11 mouse cellular contexts compared by ENCODE assay signal in the genomic region with DNA sequence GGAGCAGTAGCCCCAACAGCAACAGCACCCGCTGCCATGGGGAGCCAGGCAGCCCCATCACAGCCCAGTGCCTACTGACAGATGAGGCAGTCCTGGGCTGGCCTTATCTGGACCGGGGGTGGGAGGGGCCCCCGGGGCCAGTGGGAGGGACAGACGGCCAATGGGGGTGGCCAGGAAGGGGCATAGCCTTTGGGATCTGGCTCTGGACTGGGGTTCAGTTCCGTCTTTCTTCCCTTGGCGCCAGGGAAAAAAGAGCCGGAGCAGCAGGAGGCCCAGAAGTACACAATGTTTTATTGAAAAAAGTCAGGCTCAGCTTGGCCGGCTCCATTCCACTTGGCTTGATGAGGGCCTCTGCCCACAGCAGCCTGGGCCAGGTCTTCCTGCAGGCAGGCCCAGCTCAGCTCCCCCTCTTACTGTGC. TPM values are rescaled to one million over a fixed set of nuclear protein-coding genes. Genes with fewer than 3 reads are reported as not detected.
DNase-seq lines count a peak whose midpoint lies in the region; ATAC-seq and TF ChIP-seq lines count a peak whose summit lies in the region.
"Had no signal": no experiment of that assay in that cellular context is flagged by ENCODE, and none has a peak within 500 bp of the region (broad histone marks: within the 10 kb centered on the region; RNA-seq: fewer than 3 reads in every experiment).

A gene (minus strand): TSS at position 62 of the 419 bp plus-strand sequence.

- TF ChIP-seq CTCF in liver, postnatal 0 days (IDR thresholded peaks at IDR 0.05; ENCODE audit: low read depth): no peak

- H3K9ac ChIP-seq in midbrain, embryonic 15.5 days: no peak within 1 kb of the TSS
- peak within 1 kb of the TSS; percentile 59 for H3K9ac ChIP-seq in liver, postnatal 0 days (replicated peaks)
- H3K9ac ChIP-seq: limb, embryonic 13.5 days had no signal

- H3K9me3 ChIP-seq in midbrain, embryonic 10.5 days (replicated peaks): no peaks in the 10 kb centered on the region
- H3K9me3 ChIP-seq in midbrain, embryonic 15.5 days: no peaks in the 10 kb centered on the region
- no peaks in the 10 kb centered on the region for H3K9me3 ChIP-seq in liver, postnatal 0 days (ENCODE audit: low read length)
- H3K9me3 ChIP-seq: limb, embryonic 13.5 days had no signal

- no peak for TF ChIP-seq EP300 in liver, postnatal 0 days (IDR thresholded peaks at IDR 0.05; ENCODE audit: low read depth)

- peaks cover 52% of the 10 kb centered on the region for H3K36me3 ChIP-seq in midbrain, embryonic 10.5 days
- H3K36me3 ChIP-seq in midbrain, embryonic 15.5 days (replicated peaks): no peaks in the 10 kb centered on the region
- peaks cover 28% of the 10 kb centered on the region for H3K36me3 ChIP-seq in liver, postnatal 0 days (replicated peaks; ENCODE audit: insufficient read depth, low read length)

- ATAC-seq in midbrain, embryonic 15.5 days (replicated peaks): no peak
- peak; percentile 76 for ATAC-seq in liver, postnatal 0 days
- ATAC-seq in granulocyte monocyte progenitor cell, adult 5-6 weeks (replicated peaks; ENCODE audit: poor library complexity, severe bottlenecking): no peak

- H3K4me1 ChIP-seq in midbrain, embryonic 10.5 days: peaks cover under 1% of the 10 kb centered on the region
- peaks cover 3% of the 10 kb centered on the region for H3K4me1 ChIP-seq in midbrain, embryonic 15.5 days
- H3K4me1 ChIP-seq in liver, postnatal 0 days (ENCODE audit: insufficient read depth): peaks cover 5% of the 10 kb centered on the region; the same call in 1 of the 2 replicates

- H3K27me3 ChIP-seq in midbrain, embryonic 10.5 days (ENCODE audit: low read depth, poor library complexity, severe bottlenecking): no peaks in the 10 kb centered on the region
- H3K27me3 ChIP-seq in midbrain, embryonic 15.5 days (replicated peaks): no peaks in the 10 kb centered on the region
- no peaks in the 10 kb centered on the region for H3K27me3 ChIP-seq in liver, postnatal 0 days (ENCODE audit: insufficient read depth, low read length)
- H3K27me3 ChIP-seq: limb, embryonic 13.5 days had no signal

- peak within 1 kb of the TSS; percentile 13; the same call in 1 of the 2 replicates for H3K27ac ChIP-seq in midbrain, embryonic 10.5 days (replicated peaks)
- H3K27ac ChIP-seq in midbrain, embryonic 15.5 days: no peak within 1 kb of the TSS
- H3K27ac ChIP-seq in liver, postnatal 0 days (ENCODE audit: low read depth): peak within 1 kb of the TSS; percentile 94
- H3K27ac ChIP-seq: limb, embryonic 13.5 days had no signal

- no peak within 1 kb of the TSS for H3K4me3 ChIP-seq in midbrain, embryonic 10.5 days
- no peak within 1 kb of the TSS for H3K4me3 ChIP-seq in midbrain, embryonic 15.5 days
- peak within 1 kb of the TSS; percentile 45 for H3K4me3 ChIP-seq in liver, postnatal 0 days (ENCODE audit: low read depth, low read length)
- H3K4me3 ChIP-seq: limb, embryonic 13.5 days had no signal

- H3K4me2 ChIP-seq in midbrain, embryonic 15.5 days: no peak within 1 kb of the TSS
- peak within 1 kb of the TSS; percentile 67 for H3K4me2 ChIP-seq in liver, postnatal 0 days (ENCODE audit: low read depth, low read length)
- H3K4me2 ChIP-seq: limb, embryonic 13.5 days had no signal

- 69% methylated on average over 8 of the region's 8 CpGs for WGBS in midbrain, embryonic 10.5 days
- 63% methylated on average over 7 of the region's 8 CpGs for WGBS in midbrain, embryonic 15.5 days
- WGBS in liver, postnatal 0 days (ENCODE audit: insufficient replicate concordance): 45% methylated on average over 8 of the region's 8 CpGs

- DNase-seq in cerebellum, postnatal 25 days: peak; percentile 28 to 44
- DNase-seq in cerebellum, adult 11 months: no peak
- no peak for DNase-seq in midbrain, embryonic 10.5 days (ENCODE audit: low spot score)
- peak in 1 of 2 experiments; percentile 20 for DNase-seq in layer of hippocampus, postnatal 25 days (ENCODE audit: extremely low spot score in 1 of 2, low spot score in 1 of 2)
- peak; percentile 78 for DNase-seq in liver, postnatal 0 days
- DNase-seq in urinary bladder, adult 18-20 months (ENCODE audit: low spot score in 2 of 2): no peak
- DNase-seq: gastrocnemius, postnatal 14 days; right cerebral cortex, postnatal 25 days had no signal

RNA-seq across cellular contexts. Expression of the gene that starts here (rescaled TPM):
- polyA plus RNA-seq in midbrain, embryonic 10.5 days (2016; fragmentation: Nextera tagmentation; extraction: Ambion mirVana): 1.0 and 1.2 TPM in 2 replicates
- 1.6 and 2.0 TPM in 2 replicates for polyA plus RNA-seq in midbrain, embryonic 15.5 days (2015; fragmentation: Nextera tagmentation; extraction: Ambion mirVana)
- total RNA-seq in layer of hippocampus, postnatal 25 days (2021): 10 to 100 TPM; 44.9 to 49.5 TPM
- 322 and 346 TPM in 2 replicates for polyA plus RNA-seq in liver, postnatal 0 days (2015; fragmentation: Nextera tagmentation; extraction: Ambion mirVana)
- total RNA-seq in granulocyte monocyte progenitor cell, adult 5-6 weeks (2014; fragmentation: Nextera tagmentation): not detected in 2 replicates
- not detected in 2 replicates for total RNA-seq in granulocyte monocyte progenitor cell, adult 5-6 weeks (2017)

Comparison
In these comparisons a context has a peak if more than half of its experiments do, and no peak if none do; other contexts are left out.
1. RNA of the gene that starts here (total RNA-seq): 44.9 to 49.5 TPM in layer of hippocampus, postnatal 25 days; not detected in granulocyte monocyte progenitor cell, adult 5-6 weeks; every median in the first group is over 10 times any median in the second.
2. RNA of the gene that starts here (polyA plus RNA-seq): 322 to 346 TPM in liver, postnatal 0 days; 1.6 to 2.0 TPM in midbrain, embryonic 15.5 days and 1.0 to 1.2 TPM in midbrain, embryonic 10.5 days; every median in the first group is over 100 times any median in the second.
3. DNase-seq: peak in cerebellum, postnatal 25 days (2 of 2) and liver, postnatal 0 days (single experiment); none in cerebellum, adult 11 months (single experiment), midbrain, embryonic 10.5 days (single experiment) and urinary bladder, adult 18-20 months (0 of 2).